Mouse (Mus musculus) lung, postnatal 25 days (tissue): ENCODE measurements around the gene Olfr357.

Source experiments
- DNase-seq: peaks from one replicate; pipeline ENCODE4 v3.0.0; 2022; ENCODE audit warnings: low spot score

Gene Olfr357

DNA sequence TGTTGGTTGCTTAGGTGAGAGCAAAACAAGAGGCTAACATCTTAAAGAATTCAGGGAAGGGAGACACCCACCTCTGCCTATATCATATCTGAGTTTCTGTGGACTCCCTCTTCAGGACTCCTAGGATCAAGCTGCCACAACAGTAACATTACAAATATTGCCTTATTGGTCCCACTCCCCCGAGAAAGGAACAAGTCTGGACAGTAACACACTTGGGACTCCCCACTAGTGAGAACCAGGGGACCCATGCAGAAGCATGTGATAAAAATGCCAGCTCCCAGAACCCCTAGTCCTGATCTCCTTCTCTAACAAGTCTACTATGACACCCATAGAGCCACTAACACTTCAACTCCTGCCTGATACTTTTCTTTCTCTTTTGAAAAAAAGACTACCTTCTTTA lies at the start of gene Olfr357:
TSS of gene Olfr357 (plus strand) at position 301 of the 400 bp plus-strand sequence.
- DNase-seq: no peak

DNA sequence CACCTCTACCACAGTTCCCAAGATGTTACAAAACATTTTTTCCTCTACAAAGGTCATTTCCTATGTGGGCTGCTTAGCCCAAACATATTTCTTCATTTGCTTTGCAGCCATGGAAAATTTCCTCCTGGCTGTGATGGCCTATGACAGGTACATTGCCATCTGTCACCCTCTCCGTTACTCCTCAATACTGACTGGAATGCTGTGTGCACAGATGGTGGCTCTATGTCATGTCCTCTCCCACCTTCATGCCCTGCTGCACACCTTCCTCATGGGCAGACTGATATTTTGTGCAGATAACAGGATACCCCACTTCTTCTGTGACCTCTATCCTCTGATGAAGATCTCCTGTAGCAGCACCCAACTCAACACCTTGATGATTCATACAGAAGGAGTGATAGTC lies 3.4 kb downstream of the Olfr357 start:
- DNase-seq: no peak

- no peak for DNase-seq
These were observed 15.6 kb downstream of the Olfr357 start, which contains the start of gene Olfr358 for GRCm38 (mm10) chr2:37009235-37009634. Olfr358 (minus strand) TSS chr2:37009335.
